Mouse (Mus musculus): ENCODE data around the gene Aim2. TPM values are rescaled to one million over a fixed set of nuclear protein-coding genes. Genes with fewer than 3 reads are reported as not detected.

Aim2 gene
- polyA plus RNA-seq, 1 experiment = 5.9 TPM

DNA sequence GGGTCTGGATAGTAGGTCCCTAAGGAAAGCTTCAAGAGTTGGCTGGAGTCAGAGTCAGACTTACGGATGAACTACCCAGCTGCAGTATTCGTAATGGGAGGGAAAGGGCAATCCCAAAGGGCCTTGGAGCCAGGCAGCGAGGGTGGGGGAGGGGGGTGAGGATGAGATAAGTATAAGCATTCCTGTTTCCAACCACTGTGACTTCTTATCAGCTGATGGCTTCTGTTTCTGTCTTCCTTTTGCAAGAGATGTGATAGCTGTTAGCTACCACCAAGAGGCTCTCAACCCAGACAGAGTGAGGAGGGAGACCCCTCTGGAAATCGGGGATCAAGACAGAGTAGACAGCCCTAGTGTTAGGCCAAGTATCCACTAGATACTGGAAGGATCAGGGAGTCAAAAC lies 21.5 kb upstream of the Aim2 start:
- H3ac ChIP-seq (ENCODE audit: control insufficient read depth, insufficient read length, low read depth) = no peak overlapping the region
- H3K4me3 ChIP-seq (ENCODE audit: insufficient read depth, poor library complexity, severe bottlenecking) = no peak overlapping the region
- no peaks in the 10 kb centered on the region for H3K79me2 ChIP-seq (ENCODE audit: control insufficient read depth, insufficient read depth)
- H3K27me3 ChIP-seq (ENCODE audit: control insufficient read depth, insufficient read depth, insufficient read length) = no peaks in the 10 kb centered on the region
- H3K36me3 ChIP-seq (ENCODE audit: control insufficient read depth, insufficient read depth) = no peaks in the 10 kb centered on the region
- no peaks in the 10 kb centered on the region for H3K79me3 ChIP-seq (ENCODE audit: low read depth)
- TF ChIP-seq USF1 (IDR thresholded peaks at IDR 0.05; ENCODE audit: low read depth) (no peak), CEBPB (IDR thresholded peaks at IDR 0.05; ENCODE audit: low read depth) (no peak), MAX (IDR thresholded peaks at IDR 0.05) (no peak)

DNA sequence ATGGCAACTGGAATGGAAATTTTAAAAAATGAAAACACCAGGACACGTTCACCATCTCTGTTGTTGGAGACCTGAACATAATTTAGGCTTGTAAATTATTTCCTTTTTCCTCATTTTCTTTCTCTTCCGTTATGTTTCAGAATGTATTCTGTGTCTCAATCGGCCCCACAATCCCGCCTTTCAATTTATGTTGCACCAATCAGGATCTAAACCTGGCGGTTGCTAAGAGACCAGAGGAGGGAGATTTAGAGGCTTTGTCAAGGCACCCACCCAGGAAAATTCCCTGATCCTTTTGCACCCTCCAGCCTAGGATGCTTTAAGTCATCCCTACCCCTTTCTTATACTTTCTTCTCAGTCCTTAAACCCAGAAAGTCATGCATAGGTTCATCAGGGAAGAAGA lies 20.9 kb upstream of the Aim2 start:
- Histone ChIP-seq H3ac (ENCODE audit: control insufficient read depth, insufficient read length, low read depth) (no peak overlapping the region), H3K4me3 (ENCODE audit: insufficient read depth, poor library complexity, severe bottlenecking) (no peak overlapping the region), H3K79me2 (ENCODE audit: control insufficient read depth, insufficient read depth) (no peaks in the 10 kb centered on the region), H3K79me3 (ENCODE audit: low read depth) (no peaks in the 10 kb centered on the region), H3K36me3 (ENCODE audit: control insufficient read depth, insufficient read depth) (no peaks in the 10 kb centered on the region), H3K27me3 (ENCODE audit: control insufficient read depth, insufficient read depth, insufficient read length) (no peaks in the 10 kb centered on the region)
- TF ChIP-seq USF1 (IDR thresholded peaks at IDR 0.05; ENCODE audit: low read depth) (no peak), MYOG (IDR thresholded peaks at IDR 0.05; ENCODE audit: control insufficient read depth, extremely low read depth, insufficient read length) (no peak), FOSL1 (IDR thresholded peaks at IDR 0.05; ENCODE audit: insufficient read depth, low read length, poor library complexity, severe bottlenecking) (no peak), CTCF (IDR thresholded peaks at IDR 0.05; ENCODE audit: control insufficient read depth, insufficient read depth, insufficient read length) (no peak), CEBPB (IDR thresholded peaks at IDR 0.05; ENCODE audit: low read depth) (no peak), MAX (IDR thresholded peaks at IDR 0.05) (no peak), MYOD1 (IDR thresholded peaks at IDR 0.05; ENCODE audit: control insufficient read depth, insufficient read length, low read depth) (no peak)

DNA sequence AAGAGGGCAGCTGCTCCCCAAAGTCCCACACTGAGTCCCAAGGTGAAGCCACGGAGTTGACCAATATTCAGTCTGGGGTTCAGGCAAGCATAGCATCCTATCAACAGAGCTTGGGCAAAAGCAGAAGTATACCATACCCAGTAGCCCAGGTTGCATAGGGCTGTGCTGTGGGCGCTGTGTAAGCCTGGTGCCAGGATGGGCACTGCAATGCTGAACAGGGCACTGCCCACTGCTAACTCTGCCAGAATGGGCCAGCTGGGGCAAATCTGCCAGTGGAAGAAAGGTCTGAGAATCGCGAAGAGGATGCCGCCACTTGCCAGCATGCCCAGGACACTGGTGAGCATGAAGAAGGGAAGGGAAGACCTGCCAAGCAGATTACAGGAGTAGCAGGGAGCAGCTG lies 18.3 kb upstream of the Aim2 start:
- Histone ChIP-seq H3K27me3 (ENCODE audit: control insufficient read depth, insufficient read depth, insufficient read length) (no peaks in the 10 kb centered on the region), H3K36me3 (ENCODE audit: control insufficient read depth, insufficient read depth) (no peaks in the 10 kb centered on the region), H3K4me3 (ENCODE audit: insufficient read depth, poor library complexity, severe bottlenecking) (no peak overlapping the region), H3K79me2 (ENCODE audit: control insufficient read depth, insufficient read depth) (no peaks in the 10 kb centered on the region), H3ac (ENCODE audit: control insufficient read depth, insufficient read length, low read depth) (no peak overlapping the region), H3K79me3 (ENCODE audit: low read depth) (no peaks in the 10 kb centered on the region)
- TF ChIP-seq USF1 (IDR thresholded peaks at IDR 0.05; ENCODE audit: low read depth) = no peak
- TF ChIP-seq CTCF (IDR thresholded peaks at IDR 0.05; ENCODE audit: control insufficient read depth, insufficient read depth, insufficient read length) = no peak
- no peak for TF ChIP-seq MYOD1 (IDR thresholded peaks at IDR 0.05; ENCODE audit: control insufficient read depth, insufficient read length, low read depth)
- TF ChIP-seq CEBPB (IDR thresholded peaks at IDR 0.05; ENCODE audit: low read depth) = no peak
- TF ChIP-seq FOSL1 (IDR thresholded peaks at IDR 0.05; ENCODE audit: insufficient read depth, low read length, poor library complexity, severe bottlenecking) = no peak
- no peak for TF ChIP-seq MYOG (IDR thresholded peaks at IDR 0.05; ENCODE audit: control insufficient read depth, extremely low read depth, insufficient read length)
- TF ChIP-seq MAX (IDR thresholded peaks at IDR 0.05) = no peak

DNA sequence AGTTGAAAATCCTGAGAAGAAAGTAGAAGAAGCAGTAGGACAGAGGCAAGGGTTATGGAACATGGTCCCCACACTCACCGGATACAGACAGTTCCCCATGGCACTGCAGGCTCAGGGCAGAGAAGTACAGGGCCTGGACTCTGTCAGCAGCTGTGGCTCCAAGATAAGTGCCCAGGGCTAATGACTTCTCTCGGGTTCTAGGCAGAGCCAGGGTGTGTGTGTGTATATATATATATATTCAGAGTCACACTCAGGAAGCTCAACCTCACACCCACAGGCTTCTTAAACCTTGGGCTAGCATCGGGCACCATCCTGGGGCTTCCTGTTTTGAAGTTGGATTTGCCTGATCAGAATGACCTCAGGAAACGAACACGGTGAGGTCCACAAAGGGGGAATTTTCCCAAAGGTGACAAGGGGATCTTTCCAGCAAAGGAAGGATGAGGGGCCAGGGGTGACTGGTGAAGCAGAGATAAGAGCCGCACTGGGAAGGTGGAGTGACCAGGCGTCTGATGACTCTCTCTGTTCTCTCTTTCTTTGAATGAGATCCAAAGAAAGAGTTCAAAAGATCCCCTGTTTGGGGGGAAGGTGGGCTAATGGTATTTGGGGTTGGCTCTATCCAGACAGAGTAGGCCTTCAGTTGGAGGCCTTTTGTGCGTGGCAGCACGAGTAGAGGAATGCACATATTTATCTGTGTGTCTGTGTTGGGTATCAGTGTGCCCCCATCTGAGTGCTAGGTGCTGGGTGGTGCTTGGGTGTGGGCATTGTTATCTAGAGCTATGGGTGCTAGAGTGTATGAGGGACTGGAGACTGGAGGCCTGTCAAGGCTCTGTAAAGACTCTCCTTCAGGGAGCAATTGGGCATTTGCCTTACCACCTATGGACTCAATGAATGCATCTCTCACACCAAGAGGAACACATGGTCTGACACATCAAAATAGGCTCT lies 17.1 kb upstream of the Aim2 start, which contains the start of gene Ackr1:
Gene Ackr1, minus strand, starts transcription at position 439 of the 942 bp plus-strand sequence.
- TF ChIP-seq USF1 (IDR thresholded peaks at IDR 0.05; ENCODE audit: low read depth) (no peak), FOSL1 (IDR thresholded peaks at IDR 0.05; ENCODE audit: insufficient read depth, low read length, poor library complexity, severe bottlenecking) (no peak), CEBPB (IDR thresholded peaks at IDR 0.05; ENCODE audit: low read depth) (no peak), CTCF (IDR thresholded peaks at IDR 0.05; ENCODE audit: control insufficient read depth, insufficient read depth, insufficient read length) (no peak), MYOD1 (IDR thresholded peaks at IDR 0.05; ENCODE audit: control insufficient read depth, insufficient read length, low read depth) (no peak)
- Histone ChIP-seq H3ac (ENCODE audit: control insufficient read depth, insufficient read length, low read depth) (no peak within 1 kb of the TSS), H3K79me2 (ENCODE audit: control insufficient read depth, insufficient read depth) (no peaks in the 10 kb centered on the region), H3K4me3 (ENCODE audit: insufficient read depth, poor library complexity, severe bottlenecking) (no peak within 1 kb of the TSS), H3K79me3 (ENCODE audit: low read depth) (no peaks in the 10 kb centered on the region), H3K27me3 (ENCODE audit: control insufficient read depth, insufficient read depth, insufficient read length) (no peaks in the 10 kb centered on the region), H3K36me3 (ENCODE audit: control insufficient read depth, insufficient read depth) (no peaks in the 10 kb centered on the region)

GRCm38 (mm10) chr1:173335903-173336302 lies 14.8 kb upstream of the Aim2 start:
- Histone ChIP-seq H3ac (ENCODE audit: control insufficient read depth, insufficient read length, low read depth) (no peak overlapping the region), H3K4me3 (ENCODE audit: insufficient read depth, poor library complexity, severe bottlenecking) (no peak overlapping the region), H3K79me3 (ENCODE audit: low read depth) (no peaks in the 10 kb centered on the region), H3K27me3 (ENCODE audit: control insufficient read depth, insufficient read depth, insufficient read length) (no peaks in the 10 kb centered on the region), H3K79me2 (ENCODE audit: control insufficient read depth, insufficient read depth) (no peaks in the 10 kb centered on the region), H3K36me3 (ENCODE audit: control insufficient read depth, insufficient read depth) (no peaks in the 10 kb centered on the region)
- no peak for TF ChIP-seq FOSL1 (IDR thresholded peaks at IDR 0.05; ENCODE audit: insufficient read depth, low read length, poor library complexity, severe bottlenecking)

GRCm38 (mm10) chr1:173337008-173337407 lies 13.7 kb upstream of the Aim2 start:
- Histone ChIP-seq H3ac (ENCODE audit: control insufficient read depth, insufficient read length, low read depth) (no peak overlapping the region), H3K4me3 (ENCODE audit: insufficient read depth, poor library complexity, severe bottlenecking) (no peak overlapping the region), H3K36me3 (ENCODE audit: control insufficient read depth, insufficient read depth) (no peaks in the 10 kb centered on the region), H3K79me2 (ENCODE audit: control insufficient read depth, insufficient read depth) (no peaks in the 10 kb centered on the region), H3K79me3 (ENCODE audit: low read depth) (no peaks in the 10 kb centered on the region), H3K27me3 (ENCODE audit: control insufficient read depth, insufficient read depth, insufficient read length) (no peaks in the 10 kb centered on the region)
- TF ChIP-seq CEBPB (IDR thresholded peaks at IDR 0.05; ENCODE audit: low read depth) (no peak), USF1 (IDR thresholded peaks at IDR 0.05; ENCODE audit: low read depth) (no peak), MAX (IDR thresholded peaks at IDR 0.05) (no peak), MYOG (IDR thresholded peaks at IDR 0.05; ENCODE audit: control insufficient read depth, extremely low read depth, insufficient read length) (no peak), CTCF (IDR thresholded peaks at IDR 0.05; ENCODE audit: control insufficient read depth, insufficient read depth, insufficient read length) (no peak)
